Mouse (Mus musculus): ENCODE measurements around the gene Hes3. TPM values are rescaled to one million over a fixed set of nuclear protein-coding genes. Genes with fewer than 3 reads are reported as not detected.

Hes3 gene
- polyA plus RNA-seq, 1 experiment from 2014 or later: not detected

GRCm38 (mm10) chr4:152303172-152303571, 11.7 kb upstream of the Hes3 start:
- H3K27ac ChIP-seq: no peak overlapping the region
- no peak overlapping the region for H3K9ac ChIP-seq
- no peaks in the 10 kb centered on the region for H3K27me3 ChIP-seq
- WGBS: 92% methylated on average over 10 of the region's 10 CpGs
- no peak overlapping the region for H3K4me2 ChIP-seq
- H3K4me3 ChIP-seq: no peak overlapping the region
- H3K4me1 ChIP-seq (replicated peaks): peaks cover 8% of the 10 kb centered on the region
- no peaks in the 10 kb centered on the region for H3K9me3 ChIP-seq (replicated peaks)
- no peak for ATAC-seq (replicated peaks; ENCODE audit: insufficient number of reproducible peaks, insufficient read depth, low FRiP score, low read depth)
- H3K36me3 ChIP-seq: peaks cover 49% of the 10 kb centered on the region

- H3K4me2 ChIP-seq: no peak overlapping the region
- H3K27me3 ChIP-seq: no peaks in the 10 kb centered on the region
- H3K27ac ChIP-seq: no peak overlapping the region
- H3K4me1 ChIP-seq (replicated peaks): peaks cover 15% of the 10 kb centered on the region
- H3K9me3 ChIP-seq (replicated peaks): no peaks in the 10 kb centered on the region
- no peak overlapping the region for H3K4me3 ChIP-seq
- 70% methylated on average over 11 of the region's 11 CpGs for WGBS
- no peak overlapping the region for H3K9ac ChIP-seq
- H3K36me3 ChIP-seq: peaks cover 45% of the 10 kb centered on the region
- no peak for ATAC-seq (replicated peaks; ENCODE audit: insufficient number of reproducible peaks, insufficient read depth, low FRiP score, low read depth)
Measured at GRCm38 (mm10) chr4:152302012-152302411, 10.6 kb upstream of the Hes3 start.

GRCm38 (mm10) chr4:152300375-152300774, 8.9 kb upstream of the Hes3 start:
- Histone ChIP-seq H3K27me3 (no peaks in the 10 kb centered on the region), H3K4me3 (no peak overlapping the region), H3K4me2 (no peak overlapping the region), H3K36me3 (peaks cover 35% of the 10 kb centered on the region), H3K27ac (no peak overlapping the region), H3K9ac (no peak overlapping the region), H3K4me1 (replicated peaks) (peaks cover 24% of the 10 kb centered on the region), H3K9me3 (replicated peaks) (no peaks in the 10 kb centered on the region)
- no peak for ATAC-seq (replicated peaks; ENCODE audit: insufficient number of reproducible peaks, insufficient read depth, low FRiP score, low read depth)
- WGBS: 87% methylated on average over 8 of the region's 8 CpGs

DNA sequence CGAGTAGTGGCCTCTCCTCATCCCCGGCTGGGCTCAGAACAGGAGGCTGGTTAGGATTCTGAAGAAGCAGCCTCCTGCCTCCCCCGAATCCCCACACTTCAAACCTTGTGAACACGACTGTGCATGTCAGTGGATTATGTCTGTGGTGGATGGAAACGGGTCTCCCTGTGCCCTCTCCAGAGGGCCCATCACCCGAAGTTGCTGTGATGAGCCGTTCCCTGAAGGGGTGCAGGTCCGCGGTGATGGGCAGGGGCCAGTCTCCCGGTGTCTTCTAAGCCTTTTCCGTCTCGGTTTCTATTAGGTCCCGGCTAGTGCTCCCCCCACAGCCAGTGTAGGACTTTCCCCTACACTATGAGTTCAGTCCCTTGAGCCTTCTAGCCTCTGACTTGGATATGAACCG, 7.4 kb upstream of the Hes3 start:
- Histone ChIP-seq H3K36me3 (peaks cover 21% of the 10 kb centered on the region; the same call in 1 of the 2 replicates), H3K4me2 (no peak overlapping the region), H3K4me3 (no peak overlapping the region), H3K4me1 (replicated peaks) (peaks cover 26% of the 10 kb centered on the region), H3K27ac (no peak overlapping the region), H3K9me3 (replicated peaks) (no peaks in the 10 kb centered on the region), H3K27me3 (0 out of 2 replicates have a peak, but pooled peaks cover 3% of the 10 kb centered on the region), H3K9ac (no peak overlapping the region)
- 79% methylated on average over 14 of the region's 14 CpGs for WGBS
- no peak for ATAC-seq (replicated peaks; ENCODE audit: insufficient number of reproducible peaks, insufficient read depth, low FRiP score, low read depth)

- peaks cover 19% of the 10 kb centered on the region for H3K27me3 ChIP-seq
- H3K4me1 ChIP-seq (replicated peaks): peaks cover 26% of the 10 kb centered on the region
- H3K9me3 ChIP-seq (replicated peaks): no peaks in the 10 kb centered on the region
- H3K4me2 ChIP-seq: peak within 1 kb of the TSS; percentile 91
- WGBS: under 1% methylated on average over 119 of the region's 119 CpGs
- peak within 1 kb of the TSS; percentile 84 for H3K27ac ChIP-seq
- H3K4me3 ChIP-seq: peak within 1 kb of the TSS; percentile 96
- H3K9ac ChIP-seq: peak within 1 kb of the TSS; percentile 97
- peak; percentile 98 for ATAC-seq (replicated peaks; ENCODE audit: insufficient number of reproducible peaks, insufficient read depth, low FRiP score, low read depth)
- H3K36me3 ChIP-seq: peaks cover 12% of the 10 kb centered on the region; the same call in 1 of the 2 replicates
Measured at GRCm38 (mm10) chr4:152296874-152297861, 5.7 kb upstream of the Hes3 start, which contains the start of gene Icmt. Gene Icmt (plus strand): TSS chr4:152297227.

DNA sequence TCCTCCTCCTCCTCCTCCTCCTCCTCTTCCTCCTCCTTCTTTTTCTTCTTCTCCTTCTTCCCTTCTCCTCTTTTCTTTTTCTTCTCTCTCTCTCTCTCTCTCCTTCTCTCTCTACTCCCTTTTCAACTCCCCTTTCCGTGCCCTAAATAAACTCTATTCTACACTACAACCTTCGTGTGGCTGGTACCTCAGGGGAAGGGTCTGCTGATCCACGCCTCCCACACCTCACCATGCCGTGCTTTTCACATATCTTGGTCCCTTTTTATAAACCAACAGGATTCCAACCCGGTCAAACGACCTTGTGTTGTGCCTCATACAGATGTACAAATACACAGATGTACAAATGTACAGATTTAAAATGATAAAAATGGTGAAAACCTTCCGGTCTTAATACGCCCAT, 4.9 kb upstream of the Hes3 start:
- Histone ChIP-seq H3K27me3 (peaks cover 27% of the 10 kb centered on the region), H3K36me3 (peaks cover 12% of the 10 kb centered on the region; the same call in 1 of the 2 replicates), H3K4me3 (peak overlapping the region; percentile 96), H3K9ac (peak overlapping the region; percentile 63), H3K4me2 (peak overlapping the region; percentile 74), H3K27ac (peak overlapping the region; percentile 84), H3K9me3 (replicated peaks) (no peaks in the 10 kb centered on the region), H3K4me1 (replicated peaks) (peaks cover 26% of the 10 kb centered on the region)
- WGBS: 13% methylated on average over 8 of the region's 8 CpGs
- no peak for ATAC-seq (replicated peaks; ENCODE audit: insufficient number of reproducible peaks, insufficient read depth, low FRiP score, low read depth)

- Histone ChIP-seq H3K9me3 (replicated peaks) (no peaks in the 10 kb centered on the region), H3K9ac (no peak overlapping the region), H3K27ac (peak overlapping the region; percentile 43), H3K27me3 (peaks cover 32% of the 10 kb centered on the region), H3K4me1 (replicated peaks) (peaks cover 26% of the 10 kb centered on the region), H3K4me3 (no peak overlapping the region), H3K4me2 (peak overlapping the region; percentile 14; the same call in 1 of the 2 replicates), H3K36me3 (peaks cover 12% of the 10 kb centered on the region; the same call in 1 of the 2 replicates)
- WGBS: 29% methylated on average over 4 of the region's 4 CpGs
- no peak for ATAC-seq (replicated peaks; ENCODE audit: insufficient number of reproducible peaks, insufficient read depth, low FRiP score, low read depth)
Measured at GRCm38 (mm10) chr4:152295916-152296315, 4.5 kb upstream of the Hes3 start.

GRCm38 (mm10) chr4:152294188-152294929, 2.9 kb upstream of the Hes3 start:
- 48% methylated on average over 10 of the region's 10 CpGs for WGBS
- peak overlapping the region; percentile 24; the same call in 1 of the 2 replicates for H3K27ac ChIP-seq
- H3K4me2 ChIP-seq: no peak overlapping the region
- H3K27me3 ChIP-seq: peaks cover 46% of the 10 kb centered on the region
- H3K9ac ChIP-seq: no peak overlapping the region
- no peak overlapping the region for H3K4me3 ChIP-seq
- no peaks in the 10 kb centered on the region for H3K36me3 ChIP-seq
- no peaks in the 10 kb centered on the region for H3K9me3 ChIP-seq (replicated peaks)
- no peak for ATAC-seq (replicated peaks; ENCODE audit: insufficient number of reproducible peaks, insufficient read depth, low FRiP score, low read depth)
- peaks cover 32% of the 10 kb centered on the region for H3K4me1 ChIP-seq (replicated peaks)

DNA sequence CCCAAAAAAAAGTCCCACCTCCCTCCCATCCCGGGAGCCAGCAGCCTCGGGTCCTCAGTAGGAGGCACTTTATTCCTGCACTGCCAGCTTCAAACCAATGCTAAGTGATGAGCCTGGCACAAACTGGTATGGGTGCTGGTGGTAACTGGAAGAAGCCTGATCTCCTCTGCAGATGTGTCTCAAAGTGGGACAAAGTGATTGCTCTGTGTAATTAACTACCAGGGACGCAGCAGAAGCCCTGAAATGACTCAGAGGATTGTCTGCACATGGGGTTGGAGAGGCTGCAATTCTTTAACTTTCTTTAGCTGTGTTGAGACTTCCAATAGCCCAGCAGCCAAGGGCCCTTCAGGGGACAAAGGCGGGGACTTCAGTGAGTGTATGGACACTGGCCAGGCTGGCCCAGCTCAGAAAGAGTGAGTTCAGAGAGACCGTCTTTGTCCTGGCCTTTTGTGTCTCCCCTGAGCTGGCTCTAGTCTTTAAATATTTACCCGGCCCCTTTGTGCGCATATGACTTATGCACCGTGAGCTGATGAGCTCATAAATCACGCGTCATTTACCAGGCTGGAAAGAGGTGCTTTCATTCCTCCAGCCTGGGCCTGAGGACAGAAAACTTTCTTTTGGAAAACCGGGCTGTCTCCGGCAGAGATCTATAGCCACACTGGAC, 772 bp upstream of the Hes3 start:
- no peak overlapping the region for H3K27ac ChIP-seq
- ATAC-seq (replicated peaks; ENCODE audit: insufficient number of reproducible peaks, insufficient read depth, low FRiP score, low read depth): no peak
- WGBS: 43% methylated on average over 12 of the region's 12 CpGs
- no peaks in the 10 kb centered on the region for H3K36me3 ChIP-seq
- peaks cover 17% of the 10 kb centered on the region for H3K4me1 ChIP-seq (replicated peaks)
- H3K4me3 ChIP-seq: no peak overlapping the region
- no peak overlapping the region for H3K4me2 ChIP-seq
- peaks cover 62% of the 10 kb centered on the region for H3K27me3 ChIP-seq
- no peak overlapping the region for H3K9ac ChIP-seq
- no peaks in the 10 kb centered on the region for H3K9me3 ChIP-seq (replicated peaks)

DNA sequence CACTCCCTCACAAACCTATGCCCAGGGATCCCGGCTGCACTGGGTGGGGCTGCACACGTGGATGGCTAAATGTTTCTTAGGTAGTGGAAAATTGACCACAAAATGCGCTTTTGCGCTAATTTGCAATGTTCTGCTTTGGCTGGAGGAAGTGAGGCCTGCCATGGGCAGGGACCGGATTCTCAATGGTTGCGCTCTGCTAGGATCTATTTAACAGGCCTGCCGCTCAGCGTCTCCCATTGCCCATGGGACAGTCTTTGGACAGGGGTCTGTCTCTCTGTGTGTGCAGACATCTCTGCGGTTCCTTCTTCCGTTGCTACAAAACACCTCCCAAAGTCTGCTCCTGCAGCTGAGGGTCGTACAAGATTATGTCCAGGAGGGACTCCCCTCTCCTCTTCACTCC, 471 bp downstream of the Hes3 start:
- H3K4me2 ChIP-seq: no peak overlapping the region
- H3K9ac ChIP-seq: no peak overlapping the region
- no peaks in the 10 kb centered on the region for H3K36me3 ChIP-seq
- no peak overlapping the region; the same call in 1 of the 2 replicates for H3K4me3 ChIP-seq
- WGBS: 26% methylated on average over 11 of the region's 11 CpGs
- peaks cover 74% of the 10 kb centered on the region for H3K27me3 ChIP-seq
- no peaks in the 10 kb centered on the region for H3K9me3 ChIP-seq (replicated peaks)
- no peak overlapping the region for H3K27ac ChIP-seq
- peaks cover 23% of the 10 kb centered on the region for H3K4me1 ChIP-seq (replicated peaks)
- ATAC-seq (replicated peaks; ENCODE audit: insufficient number of reproducible peaks, insufficient read depth, low FRiP score, low read depth): no peak

- no peak for ATAC-seq (replicated peaks; ENCODE audit: insufficient number of reproducible peaks, insufficient read depth, low FRiP score, low read depth)
- 1% methylated on average over 39 of the region's 39 CpGs for WGBS
- Histone ChIP-seq H3K4me3 (peak overlapping the region; percentile 24), H3K4me2 (peak overlapping the region; percentile 30; the same call in 1 of the 2 replicates), H3K36me3 (no peaks in the 10 kb centered on the region), H3K27ac (no peak overlapping the region), H3K9ac (no peak overlapping the region), H3K4me1 (replicated peaks) (peaks cover 19% of the 10 kb centered on the region), H3K9me3 (replicated peaks) (no peaks in the 10 kb centered on the region), H3K27me3 (peaks cover 80% of the 10 kb centered on the region)
Measured at GRCm38 (mm10) chr4:152290385-152290784, 1.1 kb downstream of the Hes3 start.

All from heart, embryonic 15.5 days (tissue).